Mouse (Mus musculus) layer of hippocampus, adult 11-12 months (tissue): Measurements from ENCODE around the gene H3f3a.

ENCODE experiments used
- DNase-seq: peaks from one replicate; pipeline ENCODE4 v3.0.0; 2022; ENCODE audit warnings: low spot score

H3f3a gene

GRCm38 (mm10) chr1:180822276-180822675 is 8.5 kb upstream of the H3f3a start:
- no peak for DNase-seq

GRCm38 (mm10) chr1:180821101-180821500 is 7.4 kb upstream of the H3f3a start:
- DNase-seq = no peak

- no peak for DNase-seq
These were observed 4.3 kb upstream of the H3f3a start for GRCm38 (mm10) chr1:180818000-180818399.

- DNase-seq = no peak
These were observed 1.8 kb upstream of the H3f3a start for GRCm38 (mm10) chr1:180815371-180816024.

GRCm38 (mm10) chr1:180813409-180813884 is 296 bp downstream of the H3f3a start:
- peak; percentile 95 for DNase-seq

- DNase-seq = peak; percentile 46
These were observed 1.0 kb downstream of the H3f3a start for GRCm38 (mm10) chr1:180812463-180813408.

GRCm38 (mm10) chr1:180811596-180812462 is 1.9 kb downstream of the H3f3a start:
- DNase-seq = peak; percentile 32

- no peak for DNase-seq
These were observed 2.8 kb downstream of the H3f3a start for GRCm38 (mm10) chr1:180810976-180811375.

GRCm38 (mm10) chr1:180808831-180809230 is 4.9 kb downstream of the H3f3a start:
- no peak for DNase-seq

GRCm38 (mm10) chr1:180803881-180804280 is 9.9 kb downstream of the H3f3a start:
- no peak for DNase-seq

- no peak for DNase-seq
These were observed 12.2 kb downstream of the H3f3a start for GRCm38 (mm10) chr1:180801466-180801994.

- no peak for DNase-seq
These were observed 12.9 kb downstream of the H3f3a start for GRCm38 (mm10) chr1:180800814-180801213.

- no peak for DNase-seq
These were observed 13.7 kb downstream of the H3f3a start for GRCm38 (mm10) chr1:180800022-180800421.

- no peak for DNase-seq
These were observed 14.5 kb downstream of the H3f3a start for GRCm38 (mm10) chr1:180799253-180799652.

GRCm38 (mm10) chr1:180798660-180799059 is 15.1 kb downstream of the H3f3a start:
- DNase-seq = no peak

GRCm38 (mm10) chr1:180794170-180794569 is 19.6 kb downstream of the H3f3a start:
- no peak for DNase-seq

- no peak for DNase-seq
These were observed 20.2 kb downstream of the H3f3a start for GRCm38 (mm10) chr1:180793445-180794117.

GRCm38 (mm10) chr1:180792814-180793213 is 20.9 kb downstream of the H3f3a start:
- no peak for DNase-seq

GRCm38 (mm10) chr1:180791821-180792480 is 21.8 kb downstream of the H3f3a start:
- DNase-seq = no peak

- no peak for DNase-seq
These were observed 30.2 kb downstream of the H3f3a start for GRCm38 (mm10) chr1:180783580-180783928.
